Mouse (Mus musculus): Measurements from ENCODE around the gene Gpsm2.

Gene Gpsm2

GRCm38 (mm10) chr3:108722036-108722872 is at the start of gene Gpsm2:
Gene Gpsm2 (minus strand): TSS chr3:108722309.
- DNase-seq (ENCODE audit: low read depth), result peak; percentile 94

GRCm38 (mm10) chr3:108770725-108771368 is 48.7 kb upstream of the Gpsm2 start:
- peak; percentile 81 for DNase-seq (ENCODE audit: low read depth)

GRCm38 (mm10) chr3:108769547-108769946 is 47.4 kb upstream of the Gpsm2 start:
- DNase-seq (ENCODE audit: low read depth), result no peak

GRCm38 (mm10) chr3:108767416-108767815 is 45.3 kb upstream of the Gpsm2 start:
- DNase-seq (ENCODE audit: low read depth), result no peak

GRCm38 (mm10) chr3:108766943-108767342 is 44.8 kb upstream of the Gpsm2 start:
- DNase-seq (ENCODE audit: low read depth), result no peak

GRCm38 (mm10) chr3:108765476-108765875 is 43.4 kb upstream of the Gpsm2 start:
- DNase-seq (ENCODE audit: low read depth), result no peak

GRCm38 (mm10) chr3:108764976-108765375 is 42.9 kb upstream of the Gpsm2 start:
- DNase-seq (ENCODE audit: low read depth), result no peak

- no peak for DNase-seq (ENCODE audit: low read depth)
Observed at GRCm38 (mm10) chr3:108763691-108764090, 41.6 kb upstream of the Gpsm2 start.

GRCm38 (mm10) chr3:108762597-108763111 is 40.5 kb upstream of the Gpsm2 start:
- DNase-seq (ENCODE audit: low read depth), result no peak

- DNase-seq (ENCODE audit: low read depth), result no peak
Observed at GRCm38 (mm10) chr3:108759566-108760420, 37.7 kb upstream of the Gpsm2 start.

GRCm38 (mm10) chr3:108757570-108757969 is 35.5 kb upstream of the Gpsm2 start:
- no peak for DNase-seq (ENCODE audit: low read depth)

- no peak for DNase-seq (ENCODE audit: low read depth)
Observed at GRCm38 (mm10) chr3:108756131-108756530, 34.0 kb upstream of the Gpsm2 start.

GRCm38 (mm10) chr3:108755542-108755941 is 33.4 kb upstream of the Gpsm2 start:
- DNase-seq (ENCODE audit: low read depth), result no peak

- DNase-seq (ENCODE audit: low read depth), result no peak
Observed at GRCm38 (mm10) chr3:108754541-108754940, 32.4 kb upstream of the Gpsm2 start.

- no peak for DNase-seq (ENCODE audit: low read depth)
Observed at GRCm38 (mm10) chr3:108751691-108752090, 29.6 kb upstream of the Gpsm2 start.

GRCm38 (mm10) chr3:108751061-108751460 is 29.0 kb upstream of the Gpsm2 start:
- no peak for DNase-seq (ENCODE audit: low read depth)

- no peak for DNase-seq (ENCODE audit: low read depth)
Observed at GRCm38 (mm10) chr3:108744060-108744459, 22.0 kb upstream of the Gpsm2 start.

- no peak for DNase-seq (ENCODE audit: low read depth)
Observed at GRCm38 (mm10) chr3:108739045-108739708, 17.1 kb upstream of the Gpsm2 start, which contains the start of gene Aknad1. Gene Aknad1 (plus strand): TSS chr3:108739658.

GRCm38 (mm10) chr3:108737761-108738160 is 15.7 kb upstream of the Gpsm2 start:
- DNase-seq (ENCODE audit: low read depth), result no peak

- DNase-seq (ENCODE audit: low read depth), result peak; percentile 49
Observed at GRCm38 (mm10) chr3:108730316-108730715, 8.2 kb upstream of the Gpsm2 start.

- no peak for DNase-seq (ENCODE audit: low read depth)
Observed at GRCm38 (mm10) chr3:108727776-108728175, 5.7 kb upstream of the Gpsm2 start.

- DNase-seq (ENCODE audit: low read depth), result no peak
Observed at GRCm38 (mm10) chr3:108727344-108727743, 5.2 kb upstream of the Gpsm2 start.

Measured in naive thymus-derived CD4-positive, alpha-beta T cell, adult 2 months (primary cell).